Mouse (Mus musculus) heart, postnatal 4 days (tissue): Measurements from ENCODE around the gene Slc10a7. TPM values are rescaled to one million over a fixed set of nuclear protein-coding genes. Genes with fewer than 3 reads are reported as not detected.
"Not testable (repeated sequence)": the region's sequence is repeated elsewhere in the genome, so short reads cannot be mapped to it uniquely, and the experiment has no call there.

Source experiments
- DNase-seq: peaks from one replicate; pipeline ENCODE4 v3.0.0; 2021
- total RNA-seq, 2 experiments: library from RNA; stranded (reverse); gene quantifications; 2 replicates each; pipeline ENCODE4 v1.2.3; 2021

Gene Slc10a7
- total RNA-seq: 10 to 100 TPM; 10.5 to 11.3 TPM

- peak; percentile 87 for DNase-seq
These were observed at the start of gene Slc10a7 for GRCm38 (mm10) chr8:78509273-78510031. Gene Slc10a7, plus strand, starts transcription at chr8:78509346.

DNA sequence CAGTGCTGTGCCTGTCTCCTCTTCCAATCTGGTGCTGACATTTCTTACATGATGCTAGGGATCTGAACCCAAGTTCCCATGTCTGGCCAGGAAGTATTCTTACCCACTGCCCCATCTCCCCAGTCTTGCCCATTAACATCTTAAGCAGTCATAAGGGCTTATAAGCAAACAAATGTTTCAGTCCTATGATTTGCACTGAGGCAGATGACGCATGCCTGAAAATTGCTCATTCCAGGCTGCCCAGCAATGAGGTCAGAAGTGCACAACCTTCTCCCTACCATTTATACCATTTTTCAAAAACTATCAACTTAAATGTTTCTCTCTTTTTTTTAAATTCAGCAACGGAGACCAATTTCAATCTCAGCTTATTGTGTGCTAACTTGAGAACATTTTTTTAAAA lies 45.2 kb upstream of the Slc10a7 start:
- DNase-seq: no peak

DNA sequence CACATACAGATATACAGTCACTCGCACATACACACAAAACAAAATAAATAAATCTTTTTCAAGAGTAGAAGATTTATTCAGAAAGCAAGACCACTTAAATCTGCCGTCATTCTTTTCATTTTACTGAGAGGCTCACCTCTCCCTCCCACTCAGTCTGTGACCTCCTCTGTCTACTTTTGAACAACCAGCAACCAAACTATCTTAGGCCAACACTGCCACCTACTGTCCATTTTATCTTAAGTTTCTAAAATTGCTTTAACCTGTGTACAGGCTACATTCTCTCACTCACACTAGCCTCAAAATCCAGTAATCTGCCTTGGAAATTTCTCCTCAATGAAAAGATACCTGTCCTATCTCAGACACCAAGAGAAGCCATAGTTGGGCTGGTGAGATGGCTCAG lies 41.3 kb upstream of the Slc10a7 start:
- DNase-seq: no peak

- DNase-seq: peak; percentile 5
These were observed 31.9 kb upstream of the Slc10a7 start for GRCm38 (mm10) chr8:78477051-78477829.

- no peak for DNase-seq
These were observed 19.4 kb upstream of the Slc10a7 start for GRCm38 (mm10) chr8:78489733-78490132.

GRCm38 (mm10) chr8:78493031-78493430 lies 16.1 kb upstream of the Slc10a7 start:
- no peak for DNase-seq

DNA sequence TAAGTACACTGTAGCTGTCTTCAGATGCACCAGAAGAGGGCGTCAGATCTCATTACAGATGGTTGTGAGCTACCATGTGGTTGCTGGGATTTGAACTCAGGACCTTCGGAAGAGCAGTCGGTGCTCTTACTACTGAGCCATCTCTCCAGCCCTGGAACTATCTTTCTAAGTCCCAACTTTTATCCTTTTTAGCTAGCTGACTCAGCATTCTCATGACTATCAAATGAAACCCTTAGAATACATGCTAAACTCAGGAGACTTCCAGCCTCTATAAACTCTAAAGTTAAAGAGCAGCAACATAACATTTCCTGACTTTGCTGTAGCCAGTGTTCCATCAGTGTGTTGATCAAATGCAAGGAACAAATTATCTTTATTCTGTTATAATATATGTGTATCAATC lies 12.9 kb upstream of the Slc10a7 start:
- not testable (repeated sequence) for DNase-seq

GRCm38 (mm10) chr8:78502706-78503105 lies 6.4 kb upstream of the Slc10a7 start:
- DNase-seq: no peak

DNA sequence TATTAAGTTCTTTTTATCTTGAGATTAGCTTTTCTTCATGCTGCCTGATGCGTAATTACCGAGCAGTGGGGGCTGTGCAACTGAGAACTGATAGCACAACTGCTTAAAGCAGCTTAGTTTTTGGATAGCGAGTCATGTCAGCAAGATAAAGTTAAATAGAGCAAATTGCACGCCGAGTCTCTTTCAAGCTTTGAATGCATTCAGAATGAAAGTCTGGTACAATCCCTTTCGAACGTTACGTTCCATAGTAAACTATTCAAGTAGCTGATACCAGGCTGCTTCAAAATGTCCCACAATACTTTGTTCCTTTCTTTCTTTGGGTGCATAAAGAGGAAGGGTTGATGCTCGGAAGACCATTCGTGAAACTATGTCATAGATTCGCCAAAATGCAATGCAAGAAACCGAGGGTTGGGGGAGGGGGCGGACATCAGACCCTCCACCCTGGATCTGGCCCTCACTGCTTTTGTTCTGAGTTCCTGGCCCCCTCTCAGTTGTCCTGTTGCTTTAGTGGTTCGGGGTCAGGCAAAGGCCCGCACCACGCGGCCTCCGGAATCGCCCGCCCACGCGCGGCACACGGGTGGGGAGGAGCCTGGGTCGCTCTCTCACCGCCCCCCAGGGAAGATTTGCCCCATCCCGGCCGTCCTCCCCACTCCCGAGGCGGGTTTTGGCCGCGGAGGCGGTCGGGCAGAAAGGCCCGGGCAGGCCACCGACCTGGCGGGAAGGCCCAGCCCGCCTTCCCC lies 997 bp upstream of the Slc10a7 start:
- DNase-seq: peak; percentile 65

DNA sequence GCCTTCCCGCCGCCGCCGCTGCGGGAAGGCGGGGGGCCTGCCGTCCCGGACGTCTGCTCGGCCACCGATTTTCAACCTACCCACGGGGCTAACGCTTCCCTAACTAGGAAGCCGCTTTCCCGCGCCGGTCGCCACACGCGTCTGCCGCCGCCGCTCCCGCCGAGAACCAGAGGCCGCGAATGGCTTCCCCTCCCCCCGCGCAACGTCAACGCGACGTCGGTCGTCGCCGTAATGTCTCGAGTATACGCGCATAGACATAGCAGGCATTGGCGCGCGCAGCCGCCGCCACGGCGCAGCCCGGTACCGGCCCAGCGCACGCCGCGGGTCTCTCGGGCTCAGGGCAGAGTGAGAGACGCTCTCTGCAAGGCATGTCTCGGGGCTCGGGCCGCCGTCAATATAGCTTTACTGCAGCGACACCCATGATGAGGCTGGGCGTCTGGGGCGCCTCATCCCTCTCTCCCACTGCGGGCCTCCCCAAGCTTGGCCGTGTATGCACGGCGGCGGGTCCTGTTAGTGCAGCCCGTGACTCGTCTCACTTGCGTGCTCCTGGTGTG lies 350 bp upstream of the Slc10a7 start, which contains the start of gene Rbmxl1:
Gene Rbmxl1 (minus strand): TSS at position 180 of the 554 bp plus-strand sequence.
- peak; percentile 95 for DNase-seq

DNA sequence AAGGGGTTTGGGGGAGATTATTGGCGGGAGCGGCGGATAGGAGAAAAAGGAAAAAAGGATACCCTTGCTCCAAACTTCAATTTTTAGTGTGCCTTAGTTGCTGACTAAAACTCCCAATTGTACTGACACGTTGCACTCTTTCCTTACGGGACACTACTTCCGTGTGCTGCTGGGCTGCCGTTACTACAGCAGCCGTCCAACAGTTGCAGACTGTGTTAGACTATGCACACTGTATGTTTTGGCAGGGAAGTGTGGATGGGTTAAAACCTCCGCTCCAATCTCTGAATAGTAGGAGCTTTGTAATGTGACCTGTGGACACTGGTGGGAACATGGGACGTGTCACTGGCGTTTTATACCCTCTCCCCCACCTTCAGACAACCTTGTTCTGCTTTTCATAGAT lies 948 bp downstream of the Slc10a7 start:
- DNase-seq: no peak

DNA sequence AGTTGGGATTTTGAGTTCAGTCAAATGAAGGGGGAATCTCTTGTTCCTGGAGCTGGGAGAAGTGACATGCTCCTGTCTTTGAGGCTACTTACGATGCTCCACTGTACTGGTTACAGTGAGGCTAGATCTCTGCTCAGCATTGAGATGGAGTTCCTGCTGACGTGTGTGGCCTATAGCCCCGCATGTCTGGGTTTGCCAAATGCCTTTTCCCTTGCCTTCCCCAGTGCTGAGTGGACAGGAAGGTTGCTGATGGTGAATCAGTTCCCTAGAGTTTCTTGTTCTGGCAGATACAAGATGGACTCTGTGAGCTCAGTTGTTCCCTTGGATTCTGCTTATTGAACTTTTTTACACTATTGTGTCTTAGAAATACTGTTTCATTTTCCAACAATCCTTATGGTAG lies 1.8 kb downstream of the Slc10a7 start:
- no peak for DNase-seq

DNA sequence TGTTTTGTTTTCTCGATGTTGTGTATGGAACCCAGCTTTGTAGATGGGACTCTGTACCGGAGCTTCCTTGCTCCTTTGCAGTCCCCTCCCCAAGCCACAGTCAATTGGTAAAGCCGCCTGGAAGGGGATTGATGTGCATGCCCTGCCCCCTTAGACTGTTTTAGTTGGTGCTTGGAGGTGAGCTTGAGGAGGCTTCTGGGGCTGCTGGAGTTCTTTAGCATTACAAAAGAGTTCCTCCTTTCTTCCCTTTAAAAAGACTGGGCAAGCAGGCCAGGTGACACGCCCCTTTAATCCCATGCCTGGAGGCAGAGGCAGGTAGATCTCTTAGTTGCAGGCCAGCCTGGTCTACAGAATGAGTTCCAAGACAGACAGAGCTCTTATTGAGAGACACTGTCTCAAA lies 4.0 kb downstream of the Slc10a7 start:
- DNase-seq: no peak

GRCm38 (mm10) chr8:78514706-78515105 lies 5.6 kb downstream of the Slc10a7 start:
- no peak for DNase-seq

GRCm38 (mm10) chr8:78515132-78515531 lies 6.0 kb downstream of the Slc10a7 start:
- no peak for DNase-seq

GRCm38 (mm10) chr8:78533981-78534380 lies 24.8 kb downstream of the Slc10a7 start:
- DNase-seq: no peak

DNA sequence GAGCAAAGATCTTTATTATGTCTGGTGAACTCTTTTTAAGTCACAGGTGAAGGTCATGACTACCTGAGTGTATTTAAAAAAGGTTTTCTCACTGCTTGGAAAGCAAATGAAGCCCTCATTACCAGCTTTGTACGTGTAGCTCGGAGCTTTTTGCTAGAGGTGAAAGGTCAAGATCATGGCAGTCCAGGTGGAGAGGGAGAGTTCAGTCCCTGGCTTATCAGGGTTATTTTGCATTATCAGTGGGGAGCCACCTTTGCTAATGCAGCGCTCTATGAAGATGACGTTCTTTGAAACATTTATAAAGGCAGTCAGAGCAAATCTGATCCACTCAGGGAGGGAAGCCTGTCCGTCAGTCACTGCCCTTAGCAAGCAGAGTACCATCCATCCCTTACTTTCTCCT lies 27.6 kb downstream of the Slc10a7 start:
- no peak for DNase-seq

GRCm38 (mm10) chr8:78537795-78538194 lies 28.6 kb downstream of the Slc10a7 start:
- no peak for DNase-seq

DNA sequence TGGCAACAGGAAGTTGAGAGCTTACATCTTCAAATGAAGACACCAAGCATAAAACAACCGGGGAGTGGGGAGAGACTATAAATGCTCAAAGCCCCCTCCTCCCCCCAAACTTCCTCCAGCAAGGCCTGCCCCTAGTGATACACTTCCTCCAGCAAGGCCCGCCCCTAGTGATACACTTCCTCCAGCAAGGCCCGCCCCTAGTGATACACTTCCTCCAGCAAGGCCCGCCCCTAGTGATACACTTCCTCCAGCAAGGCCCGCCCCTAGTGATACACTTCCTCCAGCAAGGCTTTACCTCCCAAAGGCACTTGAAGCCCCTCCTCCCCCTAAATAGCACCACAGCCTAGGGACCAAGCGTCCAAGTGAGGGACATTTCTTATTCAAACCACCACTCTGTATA lies 33.5 kb downstream of the Slc10a7 start:
- DNase-seq: not testable (repeated sequence)

DNA sequence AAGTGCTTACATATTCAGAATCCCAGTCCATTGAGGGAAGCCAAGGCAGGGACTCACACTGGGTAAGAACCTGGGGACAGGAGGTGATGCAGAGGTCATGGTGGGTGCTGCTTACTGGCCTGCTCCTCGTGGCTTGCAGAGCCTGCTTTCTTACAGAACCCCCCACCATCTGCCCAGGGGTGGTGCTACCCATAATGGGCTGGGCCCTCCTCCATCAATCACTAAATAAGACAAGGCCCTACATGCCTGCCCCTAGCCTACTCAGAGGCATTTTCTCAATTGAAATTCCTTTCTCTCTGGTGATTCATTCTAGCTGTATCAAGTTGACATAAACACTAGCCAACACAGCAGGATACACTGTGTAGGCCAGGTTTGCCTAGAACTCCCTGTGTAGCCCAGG lies 34.5 kb downstream of the Slc10a7 start:
- no peak for DNase-seq

DNA sequence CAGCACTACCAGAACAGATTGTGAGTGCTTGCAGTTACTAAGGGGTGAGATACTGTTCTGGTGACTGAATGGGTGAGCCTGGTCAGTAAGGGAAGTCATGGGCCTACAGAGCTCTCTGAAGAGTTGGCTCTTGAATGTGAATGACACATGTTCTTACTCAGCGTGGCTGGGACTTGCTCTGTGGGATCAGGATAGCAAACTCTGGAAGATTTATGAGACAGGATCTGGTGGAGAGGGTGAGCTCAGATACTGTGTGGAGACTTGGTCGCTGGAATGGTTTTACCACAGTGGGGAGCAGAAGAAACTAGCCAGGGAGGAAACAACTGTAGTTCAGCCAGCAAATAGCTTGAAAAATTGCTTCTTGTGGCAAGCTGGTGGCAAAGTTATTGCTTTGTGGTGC lies 35.4 kb downstream of the Slc10a7 start:
- DNase-seq: no peak

DNA sequence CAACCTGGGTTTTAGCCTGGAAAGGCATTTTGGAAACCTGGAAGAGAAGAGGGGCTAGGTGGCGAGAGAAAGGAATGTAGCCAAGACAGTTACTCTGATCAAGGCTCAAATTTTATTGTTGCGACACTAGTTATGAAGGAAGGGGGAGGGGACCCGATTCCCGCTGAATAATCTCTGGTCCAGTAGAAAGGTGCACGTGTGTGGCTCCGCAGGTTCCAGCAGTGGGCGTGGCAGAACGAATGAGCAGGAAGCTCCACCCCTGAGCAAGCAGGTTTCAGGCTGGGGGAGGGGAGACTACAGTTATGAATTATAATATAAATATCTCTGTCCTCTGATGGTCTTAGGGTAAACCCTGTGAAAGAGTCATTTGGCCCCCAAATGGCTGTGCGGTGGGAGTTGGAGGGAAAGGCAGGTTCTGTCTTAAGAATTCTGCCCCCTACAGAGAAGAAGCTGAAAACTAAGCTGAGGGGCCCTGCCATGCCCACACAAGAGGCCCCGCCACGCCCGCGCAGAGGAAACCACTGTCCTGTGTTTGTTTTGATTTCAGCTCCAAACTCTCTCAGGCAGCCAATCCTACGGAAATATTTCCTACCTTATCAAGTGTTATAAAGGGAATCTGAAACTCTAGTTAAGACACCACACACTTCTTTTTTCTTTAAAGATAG lies 36.1 kb downstream of the Slc10a7 start:
- DNase-seq: not testable (repeated sequence)
